Mouse (Mus musculus): Measurements from ENCODE around the gene Klhl2. TPM values are rescaled to one million over a fixed set of nuclear protein-coding genes. Genes with fewer than 3 reads are reported as not detected.

The Klhl2 gene
- polyA plus RNA-seq, 1 experiment from 2014 or later = 16.1 TPM

- no peaks in the 10 kb centered on the region for H3K27me3 ChIP-seq (replicated peaks)
- H3K4me2 ChIP-seq = peak overlapping the region; percentile 79
- H3K9ac ChIP-seq = peak overlapping the region; percentile 90
- H3K36me3 ChIP-seq = no peaks in the 10 kb centered on the region
- no peak for ATAC-seq (ENCODE audit: insufficient number of reproducible peaks, low FRiP score)
- no peaks in the 10 kb centered on the region for H3K9me3 ChIP-seq (replicated peaks)
- no peak overlapping the region for H3K27ac ChIP-seq (ENCODE audit: poor library complexity, severe bottlenecking)
- H3K4me1 ChIP-seq (replicated peaks) = peaks cover 24% of the 10 kb centered on the region
- H3K4me3 ChIP-seq = peak overlapping the region; percentile 71
- WGBS = 14% methylated on average over 16 of the region's 16 CpGs
These were observed 158.0 kb downstream of the Klhl2 start for GRCm38 (mm10) chr8:64691591-64692401.

GRCm38 (mm10) chr8:64690845-64691244, 159.0 kb downstream of the Klhl2 start:
- ATAC-seq (ENCODE audit: insufficient number of reproducible peaks, low FRiP score) = no peak
- H3K4me3 ChIP-seq = no peak overlapping the region
- H3K27ac ChIP-seq (ENCODE audit: poor library complexity, severe bottlenecking) = no peak overlapping the region
- H3K4me2 ChIP-seq = 0 out of 2 replicates have a peak overlapping the region, but pooled peaks have one; percentile 79
- 78% methylated on average over 6 of the region's 6 CpGs for WGBS
- no peaks in the 10 kb centered on the region for H3K9me3 ChIP-seq (replicated peaks)
- no peak overlapping the region for H3K9ac ChIP-seq
- H3K27me3 ChIP-seq (replicated peaks) = no peaks in the 10 kb centered on the region
- no peaks in the 10 kb centered on the region for H3K36me3 ChIP-seq
- H3K4me1 ChIP-seq (replicated peaks) = peaks cover 28% of the 10 kb centered on the region

GRCm38 (mm10) chr8:64690306-64690705, 159.5 kb downstream of the Klhl2 start:
- Histone ChIP-seq H3K9me3 (replicated peaks) (no peaks in the 10 kb centered on the region), H3K9ac (no peak overlapping the region), H3K36me3 (no peaks in the 10 kb centered on the region), H3K27me3 (replicated peaks) (no peaks in the 10 kb centered on the region), H3K4me1 (replicated peaks) (peaks cover 30% of the 10 kb centered on the region), H3K4me2 (no peak overlapping the region), H3K27ac (ENCODE audit: poor library complexity, severe bottlenecking) (no peak overlapping the region), H3K4me3 (no peak overlapping the region)
- WGBS = 75% methylated on average over 6 of the region's 6 CpGs
- no peak for ATAC-seq (ENCODE audit: insufficient number of reproducible peaks, low FRiP score)

Other genes with a start within 250 kb of the Klhl2 start
- 194 and 198 TPM in 2 replicates for gene Cpe, start 157.0 kb downstream of the Klhl2 start, polyA plus RNA-seq (2016; fragmentation: Nextera tagmentation; extraction: Ambion mirVana)
- gene Msmo1, start 116.2 kb downstream of the Klhl2 start, polyA plus RNA-seq (2016; fragmentation: Nextera tagmentation; extraction: Ambion mirVana) = 64.6 and 65.9 TPM in 2 replicates
- gene Tmem192, start 97.2 kb upstream of the Klhl2 start, polyA plus RNA-seq (2016; fragmentation: Nextera tagmentation; extraction: Ambion mirVana) = 26.4 and 27.0 TPM in 2 replicates
- 0.05 TPM in 1 of 2 replicates, not detected in the other for gene Trim75, start 137.8 kb upstream of the Klhl2 start, polyA plus RNA-seq (2016; fragmentation: Nextera tagmentation; extraction: Ambion mirVana)
- 0.17 and 0.72 TPM in 2 replicates for gene Trim61, start 168.5 kb upstream of the Klhl2 start, polyA plus RNA-seq (2016; fragmentation: Nextera tagmentation; extraction: Ambion mirVana)
- 0.06 TPM in 1 of 2 replicates, not detected in the other for gene Trim60, start 168.6 kb upstream of the Klhl2 start, polyA plus RNA-seq (2016; fragmentation: Nextera tagmentation; extraction: Ambion mirVana)
- gene Apela, start 187.3 kb upstream of the Klhl2 start, polyA plus RNA-seq (2016; fragmentation: Nextera tagmentation; extraction: Ambion mirVana) = 19.6 and 20.9 TPM in 2 replicates
- not detected in 2 replicates for gene Gm10663, start 225.0 kb upstream of the Klhl2 start, polyA plus RNA-seq (2016; fragmentation: Nextera tagmentation; extraction: Ambion mirVana)

All from heart, embryonic 12.5 days (tissue).